Mouse (Mus musculus): ENCODE measurements at regions not wholly inside any gene's neighbourhood (a gene's known extent, or its start where the extent isn't known, plus 50 kb on each side); places are given as distances from the start of the nearest gene placed in this dataset.

GRCm38 (mm10) chr16:20804601-20805017 is 70.3 kb upstream of the Thpo start:
- peak; percentile 83 for ATAC-seq (replicated peaks; ENCODE audit: low FRiP score, poor library complexity, severe bottlenecking)

GRCm38 (mm10) chr16:20803278-20803930 is 69.1 kb upstream of the Thpo start:
- no peak for ATAC-seq (replicated peaks; ENCODE audit: low FRiP score, poor library complexity, severe bottlenecking)

- ATAC-seq (replicated peaks; ENCODE audit: low FRiP score, poor library complexity, severe bottlenecking) = no peak
Observed at GRCm38 (mm10) chr16:20802724-20803123, 68.4 kb upstream of the Thpo start.

DNA sequence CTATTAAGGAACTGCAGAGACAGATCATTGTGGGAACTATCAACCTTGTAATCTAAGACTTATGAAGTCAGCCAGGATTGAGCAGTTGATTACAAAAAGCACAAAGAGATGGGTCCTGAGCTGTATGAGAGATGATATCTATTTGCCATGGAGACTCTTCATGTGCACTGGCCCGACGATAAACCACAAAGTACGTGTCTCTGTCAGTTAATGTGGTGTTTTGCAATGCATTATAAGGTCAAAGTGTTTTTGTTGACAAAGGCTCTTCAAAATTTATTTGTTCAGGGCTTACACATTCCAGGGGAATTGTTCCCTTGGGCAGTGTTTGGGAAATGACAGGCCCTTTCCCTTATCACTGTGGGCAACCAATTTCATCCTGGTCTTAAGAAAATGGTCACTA is 65.7 kb upstream of the Thpo start:
- ATAC-seq (replicated peaks; ENCODE audit: low FRiP score, poor library complexity, severe bottlenecking) = no peak

DNA sequence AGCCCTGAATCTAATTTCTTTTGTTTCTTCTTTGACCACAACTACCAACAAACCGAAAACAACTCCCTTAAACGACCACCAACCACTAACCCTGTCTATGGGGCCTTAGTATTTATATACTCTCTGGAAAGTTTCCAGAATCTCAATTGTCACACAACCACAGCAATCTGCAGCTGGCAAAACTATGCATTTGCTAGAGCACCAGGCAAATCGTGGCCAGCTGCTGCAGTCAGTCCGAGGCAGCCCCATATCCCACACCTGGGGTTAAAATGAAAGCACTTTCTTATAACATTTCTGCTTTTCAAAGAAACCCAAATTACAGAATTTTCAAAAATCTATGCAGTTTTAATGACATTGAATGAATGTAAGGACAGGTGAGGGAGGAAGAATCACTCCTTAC is 63.8 kb upstream of the Thpo start:
- no peak for ATAC-seq (replicated peaks; ENCODE audit: low FRiP score, poor library complexity, severe bottlenecking)

DNA sequence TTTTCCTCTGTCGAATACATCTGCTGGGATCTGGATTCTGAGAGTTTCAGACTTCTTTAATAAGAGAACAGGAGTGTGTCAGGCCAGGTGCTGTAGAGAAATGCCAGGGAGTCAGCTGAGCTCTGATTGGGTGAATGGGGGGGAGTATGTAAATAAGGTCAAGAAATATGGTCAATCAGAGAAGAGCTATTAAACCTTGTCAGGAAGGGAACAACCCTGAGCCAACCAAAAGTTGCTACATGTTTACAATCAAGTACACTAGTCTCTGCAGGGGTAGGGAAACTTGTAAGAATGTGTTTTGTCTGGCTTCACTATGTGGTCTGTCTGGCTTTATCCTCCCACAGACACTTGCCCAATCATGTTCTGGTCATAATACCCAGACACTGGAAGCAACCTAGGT is 60.4 kb upstream of the Thpo start:
- no peak for ATAC-seq (replicated peaks; ENCODE audit: low FRiP score, poor library complexity, severe bottlenecking)
